Mouse (Mus musculus): ENCODE results near the gene Extl1. TPM values are rescaled to one million over a fixed set of nuclear protein-coding genes. Genes with fewer than 3 reads are reported as not detected.
"Not testable (repeated sequence)": the region's sequence is repeated elsewhere in the genome, so short reads cannot be mapped to it uniquely, and the experiment has no call there.

Gene Extl1
- polyA plus RNA-seq (2014; fragmentation: Nextera tagmentation; extraction: Ambion mirVana) = 1.2 and 1.4 TPM in 2 replicates

GRCm38 (mm10) chr4:134383750-134384149, at the start of gene Extl1:
Extl1 (minus strand) TSS chr4:134383850.
- H3K9me3 ChIP-seq (ENCODE audit: control insufficient read depth, low read length); H3K27ac ChIP-seq (ENCODE audit: low read depth); H3K27me3 ChIP-seq (replicated peaks; ENCODE audit: control insufficient read depth, insufficient read depth, low read length); H3K9ac ChIP-seq (ENCODE audit: low read length); H3K4me2 ChIP-seq (ENCODE audit: low read length); H3K4me3 ChIP-seq (ENCODE audit: low read depth, low read length); H3K36me3 ChIP-seq (ENCODE audit: control insufficient read depth, insufficient read depth, low read length); DNase-seq (ENCODE audit: low spot score); H3K4me1 ChIP-seq (replicated peaks; ENCODE audit: control insufficient read depth, insufficient read depth, low read length); ATAC-seq (replicated peaks; ENCODE audit: low FRiP score, low TSS enrichment, low read depth): not testable (repeated sequence)
- WGBS = 81% methylated on average over 2 of the region's 6 CpGs

- Histone ChIP-seq H3K9me3 (ENCODE audit: control insufficient read depth, low read length) (no peaks in the 10 kb centered on the region), H3K36me3 (ENCODE audit: control insufficient read depth, insufficient read depth, low read length) (no peaks in the 10 kb centered on the region), H3K27ac (ENCODE audit: low read depth) (no peak overlapping the region), H3K4me1 (replicated peaks; ENCODE audit: control insufficient read depth, insufficient read depth, low read length) (peaks cover 16% of the 10 kb centered on the region), H3K27me3 (replicated peaks; ENCODE audit: control insufficient read depth, insufficient read depth, low read length) (no peaks in the 10 kb centered on the region), H3K9ac (ENCODE audit: low read length) (no peak overlapping the region), H3K4me3 (ENCODE audit: low read depth, low read length) (no peak overlapping the region), H3K4me2 (ENCODE audit: low read length) (no peak overlapping the region)
- DNase-seq (ENCODE audit: low spot score) (no peak), ATAC-seq (replicated peaks; ENCODE audit: low FRiP score, low TSS enrichment, low read depth) (no peak)
- WGBS = 85% methylated on average over 15 of the region's 15 CpGs
These were observed 49.2 kb upstream of the Extl1 start for GRCm38 (mm10) chr4:134432686-134433360.

DNA sequence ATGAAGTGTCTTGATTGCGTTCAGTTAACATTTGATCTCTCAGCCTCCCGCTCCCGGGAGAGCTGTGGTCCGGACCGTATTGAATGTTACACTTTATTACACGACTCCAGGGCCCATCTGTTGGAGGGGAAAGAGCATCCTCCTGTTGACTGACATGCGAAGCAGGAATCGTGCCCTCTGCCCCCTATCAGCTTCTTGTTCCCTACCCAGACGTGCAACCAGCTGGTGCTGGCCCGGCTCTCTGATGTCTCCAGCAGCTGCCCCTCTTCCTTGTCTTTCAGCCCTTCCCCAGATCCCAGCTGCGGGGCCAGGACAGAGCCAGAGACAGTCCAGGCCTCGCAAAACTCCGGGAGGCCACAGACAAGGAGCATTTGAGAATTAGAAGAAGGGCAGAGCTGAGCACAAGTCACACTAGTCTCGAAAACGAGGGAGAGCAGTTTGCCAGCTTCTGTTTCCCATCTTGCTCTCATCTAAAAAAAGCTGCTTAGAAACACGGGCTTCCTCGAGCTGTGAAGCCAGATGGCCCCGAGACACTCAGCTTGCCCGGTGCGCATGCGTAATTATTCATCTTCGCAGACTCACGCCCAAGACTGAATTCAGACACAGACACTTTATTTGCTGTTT, 46.8 kb upstream of the Extl1 start:
- Histone ChIP-seq H3K9ac (ENCODE audit: low read length) (no peak overlapping the region), H3K27ac (ENCODE audit: low read depth) (peak overlapping the region; percentile 85), H3K4me2 (ENCODE audit: low read length) (peak overlapping the region; percentile 34), H3K4me1 (replicated peaks; ENCODE audit: control insufficient read depth, insufficient read depth, low read length) (peaks cover 16% of the 10 kb centered on the region), H3K36me3 (ENCODE audit: control insufficient read depth, insufficient read depth, low read length) (peaks cover 6% of the 10 kb centered on the region), H3K9me3 (ENCODE audit: control insufficient read depth, low read length) (no peaks in the 10 kb centered on the region), H3K4me3 (ENCODE audit: low read depth, low read length) (no peak overlapping the region), H3K27me3 (replicated peaks; ENCODE audit: control insufficient read depth, insufficient read depth, low read length) (no peaks in the 10 kb centered on the region)
- DNase-seq (ENCODE audit: low spot score) = peak; percentile 84
- 28% methylated on average over 23 of the region's 23 CpGs for WGBS
- peak; percentile 76; the same call in 1 of the 2 replicates for ATAC-seq (replicated peaks; ENCODE audit: low FRiP score, low TSS enrichment, low read depth)

- Histone ChIP-seq H3K36me3 (ENCODE audit: control insufficient read depth, insufficient read depth, low read length) (peaks cover 31% of the 10 kb centered on the region), H3K4me1 (replicated peaks; ENCODE audit: control insufficient read depth, insufficient read depth, low read length) (peaks cover 3% of the 10 kb centered on the region), H3K27me3 (replicated peaks; ENCODE audit: control insufficient read depth, insufficient read depth, low read length) (no peaks in the 10 kb centered on the region), H3K4me3 (ENCODE audit: low read depth, low read length) (no peak overlapping the region), H3K9ac (ENCODE audit: low read length) (no peak overlapping the region), H3K9me3 (ENCODE audit: control insufficient read depth, low read length) (no peaks in the 10 kb centered on the region), H3K4me2 (ENCODE audit: low read length) (no peak overlapping the region), H3K27ac (ENCODE audit: low read depth) (no peak overlapping the region)
- no peak for DNase-seq (ENCODE audit: low spot score)
- 70% methylated on average over 7 of the region's 7 CpGs for WGBS
- ATAC-seq (replicated peaks; ENCODE audit: low FRiP score, low TSS enrichment, low read depth) = no peak
These were observed 41.4 kb upstream of the Extl1 start for GRCm38 (mm10) chr4:134425088-134425487.

- 91% methylated on average over 7 of the region's 7 CpGs for WGBS
- Histone ChIP-seq H3K27me3 (replicated peaks; ENCODE audit: control insufficient read depth, insufficient read depth, low read length) (no peaks in the 10 kb centered on the region), H3K4me1 (replicated peaks; ENCODE audit: control insufficient read depth, insufficient read depth, low read length) (no peaks in the 10 kb centered on the region), H3K9me3 (ENCODE audit: control insufficient read depth, low read length) (no peaks in the 10 kb centered on the region), H3K27ac (ENCODE audit: low read depth) (no peak overlapping the region), H3K36me3 (ENCODE audit: control insufficient read depth, insufficient read depth, low read length) (peaks cover 31% of the 10 kb centered on the region), H3K4me2 (ENCODE audit: low read length) (no peak overlapping the region), H3K4me3 (ENCODE audit: low read depth, low read length) (no peak overlapping the region), H3K9ac (ENCODE audit: low read length) (no peak overlapping the region)
- no peak for ATAC-seq (replicated peaks; ENCODE audit: low FRiP score, low TSS enrichment, low read depth)
- no peak for DNase-seq (ENCODE audit: low spot score)
These were observed 40.3 kb upstream of the Extl1 start for GRCm38 (mm10) chr4:134423949-134424348.

DNA sequence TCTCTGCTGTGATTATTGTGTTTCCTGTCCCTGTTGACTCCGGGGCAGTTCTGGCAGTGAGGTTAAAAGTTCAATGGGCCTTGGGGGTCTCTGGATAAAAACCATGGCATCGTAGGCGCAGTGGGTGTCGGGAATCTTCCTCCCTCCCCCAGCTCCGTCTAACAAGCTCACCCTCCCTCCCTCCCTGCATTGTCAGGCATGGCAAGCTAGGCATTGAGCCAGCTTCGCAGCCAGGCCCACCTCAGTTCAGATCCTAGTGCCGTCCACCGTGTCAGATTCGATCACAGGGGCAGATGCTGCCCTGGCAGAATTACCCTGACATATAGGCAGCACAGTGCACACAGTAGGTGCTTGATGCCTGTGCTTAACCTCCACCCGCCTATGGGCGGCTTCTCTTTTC, 38.3 kb upstream of the Extl1 start:
- no peaks in the 10 kb centered on the region for H3K9me3 ChIP-seq (ENCODE audit: control insufficient read depth, low read length)
- H3K27me3 ChIP-seq (replicated peaks; ENCODE audit: control insufficient read depth, insufficient read depth, low read length) = no peaks in the 10 kb centered on the region
- no peak overlapping the region for H3K4me2 ChIP-seq (ENCODE audit: low read length)
- no peak overlapping the region for H3K27ac ChIP-seq (ENCODE audit: low read depth)
- no peak overlapping the region for H3K4me3 ChIP-seq (ENCODE audit: low read depth, low read length)
- H3K36me3 ChIP-seq (ENCODE audit: control insufficient read depth, insufficient read depth, low read length) = peaks cover 40% of the 10 kb centered on the region
- H3K4me1 ChIP-seq (replicated peaks; ENCODE audit: control insufficient read depth, insufficient read depth, low read length) = no peaks in the 10 kb centered on the region
- 52% methylated on average over 11 of the region's 11 CpGs for WGBS
- no peak for DNase-seq (ENCODE audit: low spot score)
- no peak overlapping the region for H3K9ac ChIP-seq (ENCODE audit: low read length)
- no peak for ATAC-seq (replicated peaks; ENCODE audit: low FRiP score, low TSS enrichment, low read depth)

DNA sequence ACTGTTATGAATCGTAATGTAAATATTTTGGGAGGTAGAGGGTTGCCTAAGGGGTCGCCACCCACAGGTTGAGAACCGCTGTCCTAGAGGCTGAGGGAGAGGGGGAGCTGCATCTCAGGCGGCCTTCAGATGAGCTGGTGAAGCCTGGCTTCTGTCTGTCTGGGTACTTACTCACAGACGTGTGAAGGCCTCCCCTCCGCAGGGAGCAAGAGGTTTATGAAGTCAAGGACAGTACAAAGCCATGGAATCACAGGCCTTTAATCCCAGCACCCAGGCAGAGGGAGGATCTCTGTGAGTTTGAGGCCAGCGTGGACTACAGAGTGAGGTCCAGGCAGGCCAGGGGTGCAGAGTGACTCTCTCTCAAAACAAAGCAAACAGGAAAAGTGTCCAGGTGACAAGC, 33.5 kb upstream of the Extl1 start:
- no peaks in the 10 kb centered on the region for H3K27me3 ChIP-seq (replicated peaks; ENCODE audit: control insufficient read depth, insufficient read depth, low read length)
- H3K4me2 ChIP-seq (ENCODE audit: low read length) = no peak overlapping the region
- DNase-seq (ENCODE audit: low spot score) = no peak
- no peak overlapping the region for H3K9ac ChIP-seq (ENCODE audit: low read length)
- 0 out of 2 replicates have a peak, but pooled peaks cover 4% of the 10 kb centered on the region for H3K4me1 ChIP-seq (replicated peaks; ENCODE audit: control insufficient read depth, insufficient read depth, low read length)
- H3K4me3 ChIP-seq (ENCODE audit: low read depth, low read length) = no peak overlapping the region
- H3K9me3 ChIP-seq (ENCODE audit: control insufficient read depth, low read length) = no peaks in the 10 kb centered on the region
- no peak for ATAC-seq (replicated peaks; ENCODE audit: low FRiP score, low TSS enrichment, low read depth)
- peaks cover 27% of the 10 kb centered on the region; the same call in 1 of the 2 replicates for H3K36me3 ChIP-seq (ENCODE audit: control insufficient read depth, insufficient read depth, low read length)
- 43% methylated on average over 7 of the region's 7 CpGs for WGBS
- no peak overlapping the region for H3K27ac ChIP-seq (ENCODE audit: low read depth)

- H3K9me3 ChIP-seq (ENCODE audit: control insufficient read depth, low read length) = no peaks in the 10 kb centered on the region
These were observed 33.0 kb upstream of the Extl1 start for GRCm38 (mm10) chr4:134416602-134417001.

More at GRCm38 (mm10) chr4:134416602-134417001, 33.0 kb upstream of the Extl1 start:
- Histone ChIP-seq H3K4me3 (ENCODE audit: low read depth, low read length) (no peak overlapping the region), H3K27me3 (replicated peaks; ENCODE audit: control insufficient read depth, insufficient read depth, low read length) (no peaks in the 10 kb centered on the region), H3K36me3 (ENCODE audit: control insufficient read depth, insufficient read depth, low read length) (peaks cover 29% of the 10 kb centered on the region; the same call in 1 of the 2 replicates), H3K9ac (ENCODE audit: low read length) (no peak overlapping the region), H3K27ac (ENCODE audit: low read depth) (no peak overlapping the region), H3K4me2 (ENCODE audit: low read length) (no peak overlapping the region), H3K4me1 (replicated peaks; ENCODE audit: control insufficient read depth, insufficient read depth, low read length) (0 out of 2 replicates have a peak, but pooled peaks cover 4% of the 10 kb centered on the region)
- ATAC-seq (replicated peaks; ENCODE audit: low FRiP score, low TSS enrichment, low read depth) = no peak
- 70% methylated on average over 15 of the region's 15 CpGs for WGBS
- no peak for DNase-seq (ENCODE audit: low spot score)
